Mouse (Mus musculus): Measurements from ENCODE around the gene Ppm1j.

DNA sequence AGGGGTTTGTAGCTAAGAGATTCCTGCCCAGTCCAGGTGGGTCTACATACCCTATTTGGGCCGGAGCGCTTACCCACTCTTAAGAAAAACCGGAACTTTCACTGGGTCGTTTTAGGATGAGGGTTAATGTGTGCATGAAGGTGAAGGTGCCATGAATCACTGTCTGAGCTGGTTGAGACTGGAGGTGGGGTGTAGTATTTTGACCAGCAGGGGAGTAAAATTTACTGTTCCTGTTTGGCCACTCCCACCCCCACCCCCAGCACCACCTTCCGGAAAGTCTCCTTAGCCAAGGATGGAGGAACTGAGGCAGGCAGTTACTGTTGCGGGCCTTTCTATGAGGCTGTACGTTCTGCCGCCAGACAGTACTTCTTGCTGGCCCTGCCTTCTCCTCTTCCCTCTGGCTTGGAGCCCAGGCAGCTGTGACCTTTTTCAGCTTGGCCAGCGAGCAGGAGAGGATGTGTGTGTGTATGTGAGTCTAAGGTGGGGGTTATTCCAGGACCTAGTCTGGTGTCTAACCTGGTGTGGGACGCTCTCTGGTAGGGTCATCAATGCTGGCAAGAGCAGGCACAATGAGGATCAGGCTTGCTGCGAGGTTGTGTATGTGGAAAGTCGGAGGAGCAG lies 1.3 kb downstream of the Ppm1j start:
- no peak for TF ChIP-seq POLR2A (IDR thresholded peaks at IDR 0.05; ENCODE audit: extremely low read depth, insufficient read depth, low read length)
- TF ChIP-seq CTCF (IDR thresholded peaks at IDR 0.05; ENCODE audit: low read depth, low read length), result no peak

Measured in liver, adult 2 months (tissue).